27 mouse cellular contexts compared by ENCODE assay signal in the genomic region with DNA sequence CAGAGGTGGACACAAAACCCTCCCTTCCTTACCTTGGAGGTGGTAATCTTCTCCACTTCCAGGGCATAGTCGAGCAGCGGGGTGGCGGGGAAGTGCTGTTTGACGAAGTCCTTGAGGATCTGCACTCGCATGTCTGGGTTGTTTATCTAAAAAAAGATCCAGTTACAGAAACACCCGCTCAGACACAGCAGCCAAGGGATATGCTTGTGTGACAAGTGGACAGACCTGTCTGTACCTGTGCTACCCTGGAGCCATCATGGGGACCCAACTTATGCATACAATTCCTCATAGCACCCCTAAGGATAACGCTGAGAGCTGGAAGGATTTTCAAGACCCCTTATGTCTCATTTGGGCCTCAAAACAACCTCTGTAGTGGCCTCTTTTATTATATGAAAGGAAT.
"Had no signal": no experiment of that assay in that cellular context is flagged by ENCODE, and none has a peak within 500 bp of the region (broad histone marks: within the 10 kb centered on the region; RNA-seq: fewer than 3 reads in every experiment).

No protein-coding gene starts in this region.

- H3K4me1 ChIP-seq: heart, embryonic 13.5 days; heart, embryonic 15.5 days; hindbrain, embryonic 10.5 days; hindbrain, embryonic 12.5 days; intestine, embryonic 15.5 days; limb, embryonic 10.5 days; limb, embryonic 12.5 days had no signal

- H3K9ac ChIP-seq: heart, embryonic 13.5 days; heart, embryonic 15.5 days; hindbrain, embryonic 12.5 days; hindbrain, embryonic 14.5 days; intestine, embryonic 15.5 days; limb, embryonic 12.5 days had no signal

- H3K27me3 ChIP-seq: heart, embryonic 13.5 days; heart, embryonic 15.5 days; hindbrain, embryonic 12.5 days; intestine, embryonic 15.5 days; limb, embryonic 12.5 days had no signal

- H3K9me3 ChIP-seq: heart, embryonic 13.5 days; heart, embryonic 15.5 days; hindbrain, embryonic 10.5 days; hindbrain, embryonic 12.5 days; intestine, embryonic 15.5 days; limb, embryonic 10.5 days; limb, embryonic 12.5 days had no signal

- H3K27ac ChIP-seq: gastrocnemius, adult 2 months; heart, adult 2 months; heart, embryonic 13.5 days; heart, embryonic 15.5 days; hindbrain, embryonic 10.5 days; hindbrain, embryonic 12.5 days; hindbrain, embryonic 14.5 days; intestine, embryonic 15.5 days; layer of hippocampus, adult 2 months; left cerebral cortex, adult 2 months; limb, embryonic 10.5 days; limb, embryonic 12.5 days had no signal

- H3K4me3 ChIP-seq: gastrocnemius, adult 2 months; heart, adult 2 months; heart, embryonic 13.5 days; heart, embryonic 15.5 days; hindbrain, embryonic 10.5 days; hindbrain, embryonic 12.5 days; intestine, embryonic 15.5 days; layer of hippocampus, adult 2 months; left cerebral cortex, adult 2 months; limb, embryonic 10.5 days; limb, embryonic 12.5 days had no signal

- DNase-seq: gastrocnemius, adult 2 months; gastrocnemius, postnatal 10 days; gastrocnemius, postnatal 25 days; heart, adult 2 months; heart, postnatal 14 days; heart, postnatal 4 days; kidney, adult 18-20 months; kidney, adult 8-10 months; kidney, postnatal 10 days; kidney, postnatal 25 days; kidney, postnatal 4 days; liver had no signal

- ATAC-seq: hindbrain, embryonic 16.5 days; inflammation-experienced regulatory T-cells, adult 6 months; intestine, embryonic 15.5 days; intestine, postnatal 0 days had no signal

- H3K4me2 ChIP-seq: heart, embryonic 11.5 days; heart, embryonic 13.5 days; heart, embryonic 15.5 days; hindbrain, embryonic 12.5 days; hindbrain, embryonic 14.5 days; intestine, embryonic 15.5 days; limb, embryonic 12.5 days; liver, embryonic 11.5 days had no signal
